Mouse (Mus musculus) lung, adult 2 months (tissue): ENCODE data around the gene Plpp4. TPM values are rescaled to one million over a fixed set of nuclear protein-coding genes. Genes with fewer than 3 reads are reported as not detected.

Experiments used
- DNase-seq: peaks from one replicate; pipeline ENCODE4 v3.0.0; 2022
- H3K4me1 ChIP-seq: fragments of 200-500 bp; 2 replicates; pipeline ENCODE4 v1.6.1; 2011; ENCODE audit warnings: low read length; ENCODE audit not compliant: control insufficient read depth, insufficient read depth
- H3K4me3 ChIP-seq: fragments of 200-500 bp; replicated peaks from 2 replicates; pipeline ENCODE3; 2011; ENCODE audit warnings: low read depth, mild to moderate bottlenecking, control low read depth, low read length; ENCODE audit errors: extremely low read depth
- CTCF ChIP-seq: fragments of 200-500 bp; IDR thresholded peaks from 2 replicates; pipeline ENCODE4 v1.5.1; 2011; ENCODE audit warnings: mild to moderate bottlenecking, low read length, control low read depth; ENCODE audit not compliant: insufficient read depth
- POLR2A ChIP-seq: fragments of 200-500 bp; IDR thresholded peaks from 2 replicates; pipeline ENCODE4 v1.6.1; 2011; ENCODE audit warnings: low read depth, mild to moderate bottlenecking, control low read depth, low read length, borderline replicate concordance; ENCODE audit errors: extremely low read depth
- WGBS: fragments of 180-500 bp; shearing (Covaris S2); methylation state at CpG from one replicate; pipeline ENCODE4 v1.1.7; 2018; 5-methylcytosine and 5-hydroxymethylcytosine counted together
- polyA plus RNA-seq: library from polyadenylated mRNA; depleted of rRNA; stranded (reverse); fragments of >200 nt; gene quantifications from 2 replicates; pipeline ENCODE4 v1.2.3, GENCODE M21; 2012

The Plpp4 gene
- polyA plus RNA-seq, 1 experiment = not detected

DNA sequence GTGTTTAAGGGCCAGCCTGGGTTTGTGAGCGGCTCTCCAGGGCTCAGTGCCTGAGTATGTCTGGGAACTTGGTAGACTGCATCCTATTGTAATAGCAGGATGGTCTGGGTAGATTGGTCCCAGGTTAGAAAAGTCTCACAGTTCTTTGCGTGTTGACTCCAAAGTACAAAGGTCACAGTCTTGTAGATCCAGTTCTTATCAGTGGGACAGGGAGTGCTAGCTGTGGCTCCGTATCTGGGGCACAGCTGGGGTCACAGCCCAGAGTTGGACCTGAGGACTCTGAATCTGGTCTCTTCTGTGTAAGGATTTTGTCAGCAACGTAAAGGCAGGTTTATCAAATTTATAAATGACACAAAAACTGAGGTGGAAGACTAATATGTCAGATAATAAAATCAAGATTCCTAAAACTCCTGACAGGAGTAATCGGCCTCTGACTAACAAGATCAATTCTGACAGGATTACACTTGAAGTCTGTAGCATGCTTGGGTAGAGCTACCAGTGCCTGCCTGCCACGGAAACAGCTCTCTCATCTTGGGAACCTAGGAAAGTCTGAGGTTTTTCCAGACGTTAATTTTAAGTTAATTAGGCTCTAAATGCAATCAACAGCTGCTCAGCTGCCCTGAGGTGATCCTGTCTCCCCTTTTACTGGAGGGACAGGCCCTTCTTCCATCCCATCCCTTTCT lies 28.5 kb downstream of the Plpp4 start:
- Histone ChIP-seq H3K4me1 (no peaks in the 10 kb centered on the region), H3K4me3 (no peak overlapping the region)
- TF ChIP-seq CTCF (no peak), POLR2A (no peak)
- WGBS = 47% methylated on average over 7 of the region's 7 CpGs
- no peak for DNase-seq

DNA sequence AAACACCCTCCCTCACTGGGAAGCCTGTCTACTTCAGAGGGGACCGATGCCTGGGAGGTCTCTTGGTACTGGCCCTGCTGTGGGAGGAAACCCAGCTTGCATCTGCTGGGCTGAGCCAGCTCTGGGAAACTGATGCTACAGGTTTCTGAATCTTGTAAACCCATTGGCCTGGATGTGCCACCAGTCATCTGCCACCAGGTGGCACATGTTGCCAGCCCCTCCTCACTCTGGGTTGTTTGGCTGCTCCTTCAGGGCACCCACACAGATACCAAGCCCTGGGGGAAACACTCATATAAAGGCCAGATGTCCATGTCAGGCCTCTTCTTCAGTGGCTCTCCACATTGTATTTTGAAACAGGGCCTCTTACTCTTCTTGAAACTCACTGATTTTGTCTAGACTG lies 36.4 kb downstream of the Plpp4 start:
- DNase-seq = peak; percentile 5
- 88% methylated on average over 1 of the region's 1 CpGs for WGBS
- TF ChIP-seq POLR2A (no peak), CTCF (peak; percentile 41; the same call in 1 of the 2 replicates)
- Histone ChIP-seq H3K4me3 (no peak overlapping the region), H3K4me1 (no peaks in the 10 kb centered on the region)

DNA sequence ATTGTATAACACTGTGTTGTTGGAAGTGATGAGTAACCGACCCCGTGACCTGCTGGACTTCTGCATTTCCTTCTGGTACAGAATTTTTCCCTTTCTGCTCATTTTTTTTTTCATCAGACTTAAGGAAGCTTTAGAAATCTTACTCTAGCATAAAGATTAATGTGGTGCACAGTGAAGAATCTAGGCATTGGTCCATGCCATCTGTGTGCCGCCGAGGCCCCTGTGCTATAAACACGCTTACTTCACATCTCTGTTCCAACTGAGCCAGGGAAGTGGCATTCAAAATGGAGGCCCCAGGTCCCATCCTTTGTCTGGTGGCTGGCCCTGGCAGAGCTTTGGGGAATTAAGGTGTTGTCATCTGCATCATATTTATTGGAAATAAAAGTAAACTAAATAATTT lies 44.8 kb downstream of the Plpp4 start:
- H3K4me3 ChIP-seq = no peak overlapping the region
- DNase-seq = no peak
- 84% methylated on average over 5 of the region's 5 CpGs for WGBS
- H3K4me1 ChIP-seq = no peaks in the 10 kb centered on the region
- no peak for TF ChIP-seq CTCF
- TF ChIP-seq POLR2A = no peak

DNA sequence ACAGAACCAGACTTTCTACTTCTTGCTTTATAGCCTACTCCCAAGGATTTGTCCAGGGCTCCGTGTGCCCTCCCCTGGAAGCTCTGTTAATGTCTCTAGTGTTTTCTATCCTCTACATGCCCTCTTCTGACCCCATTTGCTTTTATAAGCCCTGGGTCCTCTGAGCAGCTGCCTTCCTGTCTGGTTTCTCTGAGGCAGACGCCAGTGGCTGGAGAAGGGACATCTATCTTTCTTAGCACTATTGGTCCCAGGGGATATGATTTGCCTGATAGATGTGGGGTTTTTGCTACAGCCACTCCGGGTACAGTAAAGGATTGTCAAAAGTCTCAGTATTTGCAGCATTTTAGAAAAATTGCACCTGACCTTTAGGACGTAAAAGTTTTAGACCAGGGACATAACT lies 46.5 kb downstream of the Plpp4 start:
- Histone ChIP-seq H3K4me3 (no peak overlapping the region), H3K4me1 (no peaks in the 10 kb centered on the region)
- no peak for TF ChIP-seq CTCF
- TF ChIP-seq POLR2A = no peak
- 65% methylated on average over 4 of the region's 4 CpGs for WGBS
- no peak for DNase-seq

DNA sequence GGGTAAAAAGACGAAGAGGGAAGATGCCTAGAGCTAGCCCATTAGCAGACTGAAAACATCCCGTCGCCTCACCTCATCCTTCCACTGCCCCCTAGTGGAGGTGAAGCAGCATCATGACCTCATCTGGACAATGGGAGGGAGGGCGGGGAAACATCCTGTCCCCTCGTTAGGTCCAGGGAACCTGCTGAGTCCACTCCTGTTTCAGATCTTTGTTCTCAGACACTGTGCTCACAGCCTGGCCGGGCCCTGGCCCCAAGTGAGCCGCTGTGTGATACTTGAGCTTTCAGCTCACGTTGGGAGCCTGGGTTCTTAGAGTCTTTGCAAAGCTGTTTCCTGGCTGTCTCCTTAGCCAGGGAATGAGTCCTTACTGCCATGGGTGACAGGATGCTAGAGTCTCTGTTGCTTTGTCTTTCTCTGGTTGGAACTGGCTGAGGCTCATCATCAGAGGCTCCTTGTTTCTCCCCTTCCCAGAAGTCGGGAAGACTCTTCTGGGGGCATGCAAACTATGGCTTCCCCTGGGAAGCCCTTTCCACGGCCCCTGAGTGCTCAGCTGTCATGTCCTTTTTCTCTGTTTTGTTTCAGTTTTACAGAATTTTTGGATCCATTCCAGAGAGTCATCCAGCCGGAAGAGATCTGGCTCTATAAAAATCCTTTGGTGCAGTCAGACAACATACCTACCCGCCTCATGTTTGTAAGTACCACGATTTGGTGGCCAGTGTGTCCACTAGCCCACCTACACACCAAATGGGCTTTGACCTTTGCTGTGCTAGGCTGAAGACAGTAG lies 50.4 kb downstream of the Plpp4 start:
- H3K4me3 ChIP-seq = no peak overlapping the region
- no peaks in the 10 kb centered on the region for H3K4me1 ChIP-seq
- peak; percentile 4 for DNase-seq
- WGBS = 21% methylated on average over 13 of the region's 13 CpGs
- TF ChIP-seq POLR2A (no peak), CTCF (peak; percentile 72)

DNA sequence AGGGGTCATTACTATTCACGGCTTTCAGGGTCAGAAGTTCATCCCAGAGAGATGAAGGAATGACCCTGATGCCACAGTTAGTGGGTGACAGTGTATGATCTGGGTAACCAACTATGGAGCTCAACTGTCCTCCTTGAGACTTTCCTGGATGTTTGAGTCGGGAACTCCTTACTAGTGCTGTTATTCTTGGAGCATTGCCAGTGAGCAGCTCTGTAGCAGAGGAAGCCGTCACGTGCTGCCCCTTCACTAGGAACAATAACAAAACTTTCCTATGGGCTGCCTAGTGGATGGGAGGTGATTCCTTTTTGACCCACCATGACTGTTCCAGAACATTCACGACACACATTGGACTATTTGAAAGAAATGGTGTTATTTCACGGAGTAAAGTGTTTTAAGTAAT lies 51.8 kb downstream of the Plpp4 start:
- H3K4me3 ChIP-seq = no peak overlapping the region
- no peak for TF ChIP-seq POLR2A
- TF ChIP-seq CTCF = no peak
- no peaks in the 10 kb centered on the region for H3K4me1 ChIP-seq
- WGBS = 16% methylated on average over 6 of the region's 6 CpGs
- DNase-seq = no peak

DNA sequence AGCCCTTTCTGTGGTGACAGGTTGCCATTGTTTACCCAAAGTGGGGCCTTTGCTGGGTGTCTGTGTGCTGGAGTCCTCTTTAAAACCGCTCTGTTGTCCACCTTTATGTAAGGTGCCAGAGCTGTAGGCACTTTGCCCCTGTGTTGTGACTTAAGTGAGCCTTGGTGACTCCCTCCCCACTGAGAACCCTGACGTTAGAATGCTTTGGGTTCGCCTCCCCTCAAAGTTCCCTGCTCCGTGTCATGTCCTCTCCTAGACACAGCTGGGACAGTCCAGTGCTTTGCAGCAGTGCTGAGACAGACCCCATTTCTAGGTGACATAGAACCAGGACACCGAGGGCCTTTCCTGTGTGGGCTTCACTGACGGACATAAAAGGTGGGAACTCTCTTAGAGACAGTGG lies 55.7 kb downstream of the Plpp4 start:
- WGBS = 61% methylated on average over 6 of the region's 6 CpGs
- Histone ChIP-seq H3K4me3 (no peak overlapping the region), H3K4me1 (no peaks in the 10 kb centered on the region)
- DNase-seq = no peak
- TF ChIP-seq CTCF (no peak), POLR2A (no peak)

DNA sequence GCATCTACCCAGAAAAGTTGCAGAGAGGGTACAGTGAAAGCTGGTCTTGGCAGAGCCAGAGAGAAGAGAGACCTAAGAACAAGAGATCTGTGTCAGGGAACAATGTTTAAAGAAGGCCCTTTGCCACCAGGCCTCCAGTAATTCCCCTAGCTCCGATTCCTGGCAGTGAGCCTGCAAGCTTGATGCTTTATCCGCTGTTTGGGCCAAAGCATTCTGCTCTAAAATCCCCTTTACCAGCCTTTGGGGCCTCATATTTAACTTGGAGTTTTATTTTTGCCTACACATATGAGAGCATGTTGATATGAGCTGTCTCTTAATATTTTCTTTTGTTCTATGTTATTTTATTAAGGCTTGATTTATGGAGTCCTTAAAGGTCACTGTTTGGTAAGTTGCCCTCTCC lies 57.1 kb downstream of the Plpp4 start:
- Histone ChIP-seq H3K4me3 (no peak overlapping the region), H3K4me1 (no peaks in the 10 kb centered on the region)
- TF ChIP-seq POLR2A (no peak), CTCF (no peak)
- WGBS = 52% methylated on average over 2 of the region's 2 CpGs
- no peak for DNase-seq

DNA sequence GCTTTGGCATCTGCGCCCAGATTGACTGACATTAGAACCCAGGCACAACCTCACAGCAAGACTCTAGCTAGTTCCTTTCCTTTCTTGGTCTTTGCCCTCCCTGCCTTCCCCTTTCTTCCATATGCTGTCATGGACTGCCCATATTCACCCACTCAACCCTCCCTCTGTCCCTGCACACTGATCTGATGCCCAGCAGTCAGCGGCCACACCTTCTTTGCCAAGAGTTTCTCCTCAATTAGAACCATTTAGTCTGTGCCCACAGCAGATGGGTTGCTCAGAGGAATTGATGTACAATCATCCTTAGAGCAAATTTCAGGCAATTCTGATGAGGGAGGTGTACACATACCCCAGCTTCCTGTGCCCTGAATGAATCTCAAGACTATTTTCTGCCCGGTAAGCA lies 83.3 kb downstream of the Plpp4 start:
- Histone ChIP-seq H3K4me3 (no peak overlapping the region), H3K4me1 (no peaks in the 10 kb centered on the region)
- TF ChIP-seq CTCF (no peak), POLR2A (no peak)
- DNase-seq = no peak
- 95% methylated on average over 3 of the region's 3 CpGs for WGBS

DNA sequence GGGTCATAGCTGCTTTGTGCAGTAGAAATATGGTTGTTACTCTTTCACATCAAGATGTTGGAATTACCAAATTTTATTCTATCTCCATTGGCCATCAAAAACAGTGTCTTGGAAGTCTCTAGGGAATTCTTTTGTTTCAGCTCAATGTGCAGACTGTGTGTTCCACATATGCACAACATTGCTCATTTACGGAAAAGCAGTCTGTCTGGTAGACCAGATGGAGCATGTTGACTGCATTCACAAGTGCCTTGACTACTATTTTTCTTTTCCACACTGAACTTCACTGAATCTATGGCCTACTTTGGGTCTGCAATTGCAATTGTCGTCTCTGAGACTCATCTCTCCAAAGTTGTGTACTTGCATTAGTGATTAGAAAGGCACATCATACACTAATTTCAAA lies 98.7 kb downstream of the Plpp4 start:
- DNase-seq = no peak
- TF ChIP-seq CTCF = no peak
- TF ChIP-seq POLR2A = no peak
- H3K4me3 ChIP-seq = no peak overlapping the region
- WGBS = 77% methylated on average over 2 of the region's 2 CpGs
- no peaks in the 10 kb centered on the region for H3K4me1 ChIP-seq
